Mouse (Mus musculus) gastrocnemius, adult 2 months (tissue): Measurements from ENCODE around the gene Cyp2d10. TPM values are rescaled to one million over a fixed set of nuclear protein-coding genes. Genes with fewer than 3 reads are reported as not detected.
"Not testable (repeated sequence)": the region's sequence is repeated elsewhere in the genome, so short reads cannot be mapped to it uniquely, and the experiment has no call there.

Experiments
- DNase-seq: peaks from one replicate; pipeline ENCODE4 v3.0.0; 2022
- H3K27ac ChIP-seq: fragments of 200-600 bp; 2 replicates; pipeline ENCODE4 v1.8.1; 2022; ENCODE audit warnings: mild to moderate bottlenecking
- H3K4me3 ChIP-seq: fragments of 200-600 bp; 2 replicates; pipeline ENCODE4 v1.8.1; 2022; ENCODE audit warnings: mild to moderate bottlenecking, moderate library complexity
- CTCF ChIP-seq: fragments of 200-600 bp; IDR thresholded peaks from 2 replicates; pipeline ENCODE4 v1.8.1; 2022; ENCODE audit warnings: antibody characterized with exemption, mild to moderate bottlenecking, moderate library complexity
- intact Hi-C: fragments of 180-260 bp; cut with DNase I; formaldehyde crosslinking; loops from one replicate; pipeline ENCODE4 v1.15.1; 2025
- total RNA-seq, 2 experiments: library from RNA; stranded (reverse); gene quantifications; 2 replicates each; pipeline ENCODE4 v1.2.3; 2021

The Cyp2d10 gene
- total RNA-seq, 2 experiments from 2014 or later, result not detected

GRCm38 (mm10) chr15:82422935-82423334, 15.9 kb upstream of the Cyp2d10 start:
- H3K4me3 ChIP-seq, result no peak overlapping the region
- H3K27ac ChIP-seq, result no peak overlapping the region
- intact Hi-C loops, result no loop called here
- TF ChIP-seq CTCF, result no peak
- no peak for DNase-seq

- no peak overlapping the region for H3K27ac ChIP-seq
- no peak for DNase-seq
- H3K4me3 ChIP-seq, result no peak overlapping the region
- intact Hi-C loops, result loop anchor here (5.0 kb wide), 1 partner anchor 81 kb away; the partner anchor contains the start of genes Naga, Pheta2 and Smdt1
- no peak for TF ChIP-seq CTCF
Observed at GRCm38 (mm10) chr15:82418616-82419015, 11.6 kb upstream of the Cyp2d10 start.

- intact Hi-C loops, result loop anchor here (2.0 to 5.0 kb wide), 3 partner anchors 62 to 150 kb away; partner anchors contain the start of genes Naga, Ndufa6, Pheta2 and Smdt1
- peak overlapping the region; percentile 70 for H3K4me3 ChIP-seq
- H3K27ac ChIP-seq, result peak overlapping the region; percentile 82
- peak; percentile 93 for TF ChIP-seq CTCF
- DNase-seq, result peak; percentile 91
Observed at GRCm38 (mm10) chr15:82416797-82417789, 10.1 kb upstream of the Cyp2d10 start.

GRCm38 (mm10) chr15:82407536-82407935, 541 bp upstream of the Cyp2d10 start:
- H3K27ac ChIP-seq, result no peak overlapping the region
- H3K4me3 ChIP-seq, result no peak overlapping the region
- DNase-seq, result no peak
- TF ChIP-seq CTCF, result no peak
- intact Hi-C loops, result no loop called here

- no peak overlapping the region for H3K27ac ChIP-seq
- intact Hi-C loops, result no loop called here
- DNase-seq, result no peak
- no peak for TF ChIP-seq CTCF
- H3K4me3 ChIP-seq, result no peak overlapping the region
Observed at GRCm38 (mm10) chr15:82404163-82404562, 2.8 kb downstream of the Cyp2d10 start.

GRCm38 (mm10) chr15:82403606-82404005, 3.4 kb downstream of the Cyp2d10 start:
- intact Hi-C loops, result no loop called here
- no peak overlapping the region for H3K4me3 ChIP-seq
- H3K27ac ChIP-seq, result no peak overlapping the region
- no peak for DNase-seq
- TF ChIP-seq CTCF, result no peak

- intact Hi-C loops, result no loop called here
- DNase-seq, result no peak
- no peak for TF ChIP-seq CTCF
Observed at GRCm38 (mm10) chr15:82402741-82403140, 4.3 kb downstream of the Cyp2d10 start.

GRCm38 (mm10) chr15:82402106-82402505, 4.9 kb downstream of the Cyp2d10 start:
- Histone ChIP-seq H3K27ac (no peak overlapping the region), H3K4me3 (no peak overlapping the region)
- DNase-seq, result no peak
- intact Hi-C loops, result no loop called here
- TF ChIP-seq CTCF, result no peak

More at GRCm38 (mm10) chr15:82402741-82403140, 4.3 kb downstream of the Cyp2d10 start:
- H3K27ac ChIP-seq, result no peak overlapping the region
- no peak overlapping the region for H3K4me3 ChIP-seq

- intact Hi-C loops, result no loop called here
- TF ChIP-seq CTCF, result no peak
- Histone ChIP-seq H3K27ac (no peak overlapping the region), H3K4me3 (no peak overlapping the region)
- no peak for DNase-seq
Observed at GRCm38 (mm10) chr15:82401516-82401915, 5.5 kb downstream of the Cyp2d10 start.

GRCm38 (mm10) chr15:82395955-82396354, 11.0 kb downstream of the Cyp2d10 start:
- DNase-seq, H3K4me3 ChIP-seq, H3K27ac ChIP-seq, intact Hi-C loops: not testable (repeated sequence)

GRCm38 (mm10) chr15:82393922-82394321, 13.1 kb downstream of the Cyp2d10 start, which contains the start of gene Cyp2d11:
TSS of gene Cyp2d11 (minus strand) at chr15:82394022.
- H3K4me3 ChIP-seq, DNase-seq, intact Hi-C loops, H3K27ac ChIP-seq: not testable (repeated sequence)

GRCm38 (mm10) chr15:82389916-82390315, 17.1 kb downstream of the Cyp2d10 start:
- intact Hi-C loops, result loop anchor here (5.0 kb wide), 1 partner anchor 413 kb away; no protein-coding TSS in a partner anchor
- not testable (repeated sequence) for H3K27ac ChIP-seq, H3K4me3 ChIP-seq, DNase-seq

- no peak for TF ChIP-seq CTCF
- intact Hi-C loops, result loop anchor here (5.0 kb wide), 1 partner anchor 408 kb away; no protein-coding TSS in a partner anchor
Observed at GRCm38 (mm10) chr15:82385729-82386128, 21.3 kb downstream of the Cyp2d10 start.

More at GRCm38 (mm10) chr15:82385729-82386128, 21.3 kb downstream of the Cyp2d10 start:
- H3K27ac ChIP-seq, result no peak overlapping the region
- no peak overlapping the region for H3K4me3 ChIP-seq
- DNase-seq, result no peak
